ENCODE assay signal across 9 mouse cellular contexts in genomic region chr4:133407114-133407787, GRCm38 (mm10). TPM values are rescaled to one million over a fixed set of nuclear protein-coding genes. Genes with fewer than 3 reads are reported as not detected.
DNase-seq lines count a peak whose midpoint lies in the region; ATAC-seq and TF ChIP-seq lines count a peak whose summit lies in the region.
"Had no signal": no experiment of that assay in that cellular context is flagged by ENCODE, and none has a peak within 500 bp of the region (broad histone marks: within the 10 kb centered on the region; RNA-seq: fewer than 3 reads in every experiment).

No protein-coding gene starts in this region.

- no peak overlapping the region for H3K4me2 ChIP-seq in heart, embryonic 16.5 days (ENCODE audit: low read depth, low read length)
- no peak overlapping the region for H3K4me2 ChIP-seq in lung, embryonic 14.5 days

- no peaks in the 10 kb centered on the region for H3K27me3 ChIP-seq in heart, embryonic 16.5 days (ENCODE audit: control insufficient read depth, insufficient read depth, low read length)
- H3K27me3 ChIP-seq in lung, embryonic 14.5 days (ENCODE audit: insufficient read depth, low read length): no peaks in the 10 kb centered on the region

- TF ChIP-seq CTCF in gastrocnemius, adult 2 months (IDR thresholded peaks at IDR 0.05): no peak
- 0 out of 2 replicates have a peak, but pooled peaks have one; percentile 6 for TF ChIP-seq CTCF in lung, embryonic 14.5 days (IDR thresholded peaks at IDR 0.05; ENCODE audit: low read depth)

- no peak overlapping the region for H3K4me3 ChIP-seq in gastrocnemius, adult 2 months
- no peak overlapping the region for H3K4me3 ChIP-seq in heart, embryonic 16.5 days (ENCODE audit: low read length)
- no peak overlapping the region for H3K4me3 ChIP-seq in lung, embryonic 14.5 days (ENCODE audit: low read depth, low read length)

- intact Hi-C loops in gastrocnemius, adult 2 months (cut with DNase I): no loop called here

- no peaks in the 10 kb centered on the region for H3K9me3 ChIP-seq in heart, embryonic 16.5 days (replicated peaks; ENCODE audit: control insufficient read depth, low read length)
- no peaks in the 10 kb centered on the region for H3K9me3 ChIP-seq in lung, embryonic 14.5 days (ENCODE audit: low read depth, low read length)

- H3K27ac ChIP-seq in gastrocnemius, adult 2 months: peak overlapping the region; percentile 71
- H3K27ac ChIP-seq in heart, embryonic 16.5 days (ENCODE audit: low read length): peak overlapping the region; percentile 65
- peak overlapping the region; percentile 2 for H3K27ac ChIP-seq in lung, embryonic 14.5 days (ENCODE audit: low read depth)
- H3K27ac ChIP-seq: liver, embryonic 14.5 days had no signal

- peak; percentile 74 for ATAC-seq in heart, embryonic 16.5 days (replicated peaks; ENCODE audit: extremely low read depth, insufficient read depth, low FRiP score)
- ATAC-seq in lung, embryonic 14.5 days (ENCODE audit: insufficient read depth): peak; percentile 52; the same call in 1 of the 2 replicates

- WGBS in heart, embryonic 16.5 days: 51% methylated on average over 6 of the region's 6 CpGs
- WGBS in lung, embryonic 14.5 days: 48% methylated on average over 6 of the region's 6 CpGs

- peaks cover 29% of the 10 kb centered on the region for H3K4me1 ChIP-seq in heart, embryonic 16.5 days (ENCODE audit: control insufficient read depth, insufficient read depth, low read length)
- H3K4me1 ChIP-seq in lung, embryonic 14.5 days (ENCODE audit: insufficient read depth): 0 out of 2 replicates have a peak, but pooled peaks cover 3% of the 10 kb centered on the region

- no peak for DNase-seq in gastrocnemius, adult 2 months
- DNase-seq in gastrocnemius, postnatal 10 days: no peak
- peak; percentile 71 for DNase-seq in adrenal gland, adult 8-10 months
- DNase-seq in lung, embryonic 14.5 days: peak; percentile 64
- DNase-seq in ovary, postnatal 10 days (ENCODE audit: low spot score): no peak
- DNase-seq in thymus, postnatal 25 days: no peak
- no peak for DNase-seq in thymus, postnatal 10 days (ENCODE audit: low spot score in 2 of 2)

- H3K36me3 ChIP-seq in heart, embryonic 16.5 days (ENCODE audit: control insufficient read depth, insufficient read depth): no peaks in the 10 kb centered on the region
- peaks cover 21% of the 10 kb centered on the region for H3K36me3 ChIP-seq in lung, embryonic 14.5 days (ENCODE audit: insufficient read depth)

- peak overlapping the region; percentile 15; the same call in 1 of the 2 replicates for H3K9ac ChIP-seq in heart, embryonic 16.5 days (ENCODE audit: low read length)
- no peak overlapping the region for H3K9ac ChIP-seq in lung, embryonic 14.5 days
- H3K9ac ChIP-seq: liver, embryonic 14.5 days had no signal

RNA-seq across cellular contexts. Expression of gene Slc9a1, which starts 37.7 kb away (rescaled TPM):
- total RNA-seq in gastrocnemius, adult 2 months (2021): 10 to 100 TPM in 1 of 2 experiments, 1 to 10 TPM in 1; 8.1 to 11.7 TPM
- total RNA-seq in gastrocnemius, postnatal 10 days (2021): 10 to 100 TPM; 17.0 to 22.7 TPM
- 10 to 100 TPM; 50.3 to 83.2 (median 63.5) TPM for total RNA-seq in adrenal gland, adult 8-10 months (2022)
- 7.2 and 8.1 TPM in 2 replicates for polyA plus RNA-seq in heart, embryonic 16.5 days (2015; fragmentation: Nextera tagmentation; extraction: Ambion mirVana)
- polyA plus RNA-seq in lung, embryonic 14.5 days (2014; fragmentation: Nextera tagmentation; extraction: Ambion mirVana): 8.7 and 9.7 TPM in 2 replicates

RNA-seq across cellular contexts. Expression of gene Wdtc1, which starts 54.0 kb away (rescaled TPM):
- total RNA-seq in gastrocnemius, adult 2 months (2021): 10 to 100 TPM; 86.7 to 93.4 TPM
- 10 to 100 TPM; 48.9 to 49.0 TPM for total RNA-seq in gastrocnemius, postnatal 10 days (2021)
- 10 to 100 TPM; 49.0 to 73.2 (median 60.2) TPM for total RNA-seq in adrenal gland, adult 8-10 months (2022)
- polyA plus RNA-seq in heart, embryonic 16.5 days (2015; fragmentation: Nextera tagmentation; extraction: Ambion mirVana): 13.5 and 13.7 TPM in 2 replicates
- 13.8 and 15.3 TPM in 2 replicates for polyA plus RNA-seq in lung, embryonic 14.5 days (2014; fragmentation: Nextera tagmentation; extraction: Ambion mirVana)

Comparison
In these comparisons a context has a peak if more than half of its experiments do, and no peak if none do; other contexts are left out.
1. DNase-seq: peak in adrenal gland, adult 8-10 months (single experiment) and lung, embryonic 14.5 days (single experiment); none in gastrocnemius, adult 2 months (single experiment), gastrocnemius, postnatal 10 days (single experiment), ovary, postnatal 10 days (single experiment), thymus, postnatal 25 days (single experiment) and thymus, postnatal 10 days (0 of 2).
2. H3K27ac ChIP-seq: peak in every context shown above with its lines; median percentile 71 in gastrocnemius, adult 2 months; 65 in heart, embryonic 16.5 days; 2 in lung, embryonic 14.5 days.